Mouse (Mus musculus) erythroid progenitor cell, adult 5-6 weeks (primary cell): ENCODE data around the gene Olfr329-ps. TPM values are rescaled to one million over a fixed set of nuclear protein-coding genes. Genes with fewer than 3 reads are reported as not detected.
"Not testable (repeated sequence)": the region's sequence is repeated elsewhere in the genome, so short reads cannot be mapped to it uniquely, and the experiment has no call there.

Experiments used
- ATAC-seq: replicated peaks from 2 replicates; pipeline ENCODE4 v1.8.0; 2016; ENCODE audit warnings: moderate number of reproducible peaks, mild to moderate bottlenecking, moderate TSS enrichment, inconsistent platforms; ENCODE audit not compliant: poor library complexity, low FRiP score, severe bottlenecking
- total RNA-seq, 2 experiments: library from RNA; stranded (forward) in 1 of 2; stranded (reverse) in 1 of 2; fragments of 150-400 nt in 1 of 2; fragments of 186-747, 209-891 nt in 1 of 2; gene quantifications; 2 replicates each; pipeline versions ENCODE4 v1.2.3 to v1.2.4; 2015 to 2017; ENCODE audit warnings: low replicate concordance in 2 of 2

The Olfr329-ps gene
- total RNA-seq (2015; ENCODE audit: low replicate concordance) = not detected in 2 replicates
- not detected in 2 replicates for total RNA-seq (2017; ENCODE audit: low replicate concordance)

DNA sequence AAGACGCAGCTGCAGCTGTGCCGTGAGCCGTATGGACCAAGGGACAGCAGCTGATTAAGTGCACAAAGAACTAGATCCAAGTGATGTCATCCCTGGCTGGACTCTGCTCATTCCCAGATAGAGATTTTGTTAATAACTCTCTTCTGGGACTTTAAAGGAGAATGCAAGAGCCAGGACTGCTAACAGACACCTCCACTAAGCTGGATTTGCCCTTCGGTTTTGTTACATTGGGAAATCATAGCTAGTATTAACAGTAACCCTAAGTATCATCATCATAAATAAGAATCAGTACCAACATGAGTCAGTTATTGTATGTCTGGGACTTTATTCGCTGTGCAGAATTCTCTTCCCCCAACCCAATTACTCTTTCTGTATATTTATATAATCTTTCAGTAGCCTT, at the start of gene Olfr329-ps:
Gene Olfr329-ps, minus strand, starts transcription at position 101 of the 400 bp plus-strand sequence.
- ATAC-seq = no peak

DNA sequence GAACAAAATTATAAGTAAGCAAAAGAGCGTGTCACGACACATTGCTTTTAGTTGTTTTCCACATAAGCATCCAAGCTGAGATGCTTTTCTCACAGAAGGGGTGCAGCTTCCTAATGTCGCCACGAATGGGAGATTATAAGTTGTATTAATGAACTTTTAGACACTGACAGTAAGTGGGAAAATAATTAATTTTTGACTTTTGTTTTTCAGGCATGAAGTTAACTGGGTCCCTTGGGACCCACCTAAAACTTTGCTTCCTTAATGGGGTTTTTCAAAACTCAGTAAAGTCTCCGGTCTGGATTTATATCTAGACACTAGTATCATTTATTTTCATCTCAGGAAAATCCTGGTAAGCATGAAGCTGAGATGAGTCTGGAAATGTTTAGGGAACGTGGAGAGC, 48.6 kb upstream of the Olfr329-ps start, which contains the start of gene Olfr324:
Gene Olfr324, plus strand, starts transcription at position 301 of the 400 bp plus-strand sequence.
- no peak for ATAC-seq

DNA sequence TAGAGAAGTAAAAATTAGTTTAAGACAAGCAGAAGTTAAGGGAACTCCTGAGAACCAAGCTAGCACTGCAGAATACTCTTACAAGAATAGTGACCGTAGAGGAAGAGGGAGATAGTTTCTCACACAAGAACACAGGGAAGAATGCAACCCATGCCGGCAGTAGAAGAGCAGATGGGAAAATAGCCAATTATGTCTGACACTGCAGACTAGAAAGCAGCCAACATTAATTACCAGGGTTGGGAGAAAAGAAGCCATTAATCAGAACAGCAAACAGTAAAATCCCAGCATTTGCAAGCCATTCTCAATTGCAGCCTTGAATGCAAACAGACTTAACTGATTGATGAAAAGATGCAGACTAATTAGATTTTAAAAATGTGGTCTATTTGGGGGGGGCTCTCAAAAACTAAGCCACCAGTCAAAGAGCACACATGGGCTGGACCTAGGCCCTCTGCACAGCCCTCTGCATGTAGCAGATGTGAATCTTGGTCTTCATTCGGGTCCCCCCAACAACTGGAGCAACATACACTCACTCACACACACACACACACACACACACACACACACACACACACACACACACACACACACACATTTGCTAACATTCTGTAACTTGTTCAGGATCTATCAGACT, 42.5 kb upstream of the Olfr329-ps start:
- ATAC-seq = no peak

DNA sequence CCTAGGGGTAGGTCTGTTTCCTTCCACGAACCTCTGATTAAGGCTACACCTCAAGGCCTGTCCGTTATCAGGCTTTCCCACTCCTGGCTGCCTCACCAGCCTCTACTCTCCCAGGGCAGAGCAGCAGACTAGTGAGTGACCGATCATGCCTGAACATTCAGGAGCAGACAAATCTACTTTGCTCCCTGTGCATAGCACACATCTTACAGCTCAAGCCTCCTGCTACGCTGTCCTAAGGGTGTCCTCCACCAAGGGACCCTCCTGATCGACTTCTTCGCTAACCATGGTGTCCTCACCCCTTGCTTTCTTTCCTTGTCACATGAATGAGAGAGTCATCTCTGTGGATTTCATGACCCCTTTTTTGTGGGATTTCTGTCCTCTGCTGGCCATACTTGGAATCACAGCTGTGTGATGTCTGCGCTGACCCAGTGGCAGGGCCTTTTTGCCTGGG, 41.7 kb upstream of the Olfr329-ps start:
- ATAC-seq = peak; percentile 97

DNA sequence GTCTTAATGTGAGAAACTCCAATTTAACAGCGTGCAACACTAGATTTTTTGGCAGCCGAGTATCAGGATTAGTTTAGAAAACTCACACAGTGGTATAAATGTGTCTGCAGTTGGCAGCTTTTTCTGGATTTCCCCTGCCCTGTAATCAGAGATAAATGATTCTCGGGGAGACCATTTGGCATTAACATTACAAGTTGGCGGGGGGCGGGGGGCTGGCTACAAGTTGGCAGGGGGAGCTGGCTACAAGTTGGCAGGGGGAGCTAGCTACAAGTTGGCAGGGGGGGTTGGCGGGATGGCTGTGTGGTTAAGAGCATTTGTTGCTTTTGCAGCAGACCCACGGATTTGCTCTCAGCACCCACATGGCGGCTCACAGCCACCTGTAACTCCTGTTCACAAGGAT, 32.4 kb upstream of the Olfr329-ps start:
- no peak for ATAC-seq

DNA sequence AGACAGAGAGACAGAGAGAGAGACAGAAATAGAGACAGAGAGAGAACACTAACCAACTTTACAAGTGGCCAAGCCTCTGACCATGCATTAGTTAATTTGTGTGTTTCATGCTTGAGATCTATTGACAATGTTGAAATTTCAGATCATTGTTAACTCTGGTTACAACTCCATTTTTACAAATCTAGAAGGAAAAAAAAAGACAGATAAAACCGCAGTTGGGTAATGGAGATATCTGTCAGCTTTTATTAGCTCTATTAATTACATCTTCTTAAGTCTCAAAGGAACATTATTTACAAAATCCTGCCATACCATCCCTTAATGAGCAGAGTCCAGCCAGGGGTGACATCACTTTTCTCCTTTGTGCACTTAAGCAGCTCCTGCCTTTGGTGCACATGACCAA, 31.2 kb upstream of the Olfr329-ps start, which contains the start of gene Olfr325:
Gene Olfr325, plus strand, starts transcription at position 301 of the 400 bp plus-strand sequence.
- no peak for ATAC-seq

DNA sequence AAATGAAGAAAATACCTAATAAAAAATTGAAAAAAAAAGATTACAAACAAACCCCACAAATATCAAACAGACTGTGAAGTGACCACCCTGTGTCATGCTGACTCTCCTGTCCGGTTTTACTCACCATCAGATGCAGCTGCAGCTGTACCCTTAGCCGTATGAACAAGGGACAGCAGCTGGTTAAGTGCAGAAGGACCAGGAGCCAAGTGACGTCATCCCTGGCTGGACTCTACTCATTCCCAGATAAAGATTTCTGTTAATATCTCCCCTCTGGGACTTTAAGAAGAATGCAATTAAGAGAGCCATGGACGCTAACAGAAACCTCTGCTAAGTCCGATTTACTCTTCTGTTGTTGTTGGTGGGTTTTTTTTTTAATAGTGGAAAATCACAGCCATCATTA, 24.2 kb upstream of the Olfr329-ps start, which contains the start of gene Olfr224:
Gene Olfr224, minus strand, starts transcription at position 149 of the 400 bp plus-strand sequence.
- no peak for ATAC-seq

DNA sequence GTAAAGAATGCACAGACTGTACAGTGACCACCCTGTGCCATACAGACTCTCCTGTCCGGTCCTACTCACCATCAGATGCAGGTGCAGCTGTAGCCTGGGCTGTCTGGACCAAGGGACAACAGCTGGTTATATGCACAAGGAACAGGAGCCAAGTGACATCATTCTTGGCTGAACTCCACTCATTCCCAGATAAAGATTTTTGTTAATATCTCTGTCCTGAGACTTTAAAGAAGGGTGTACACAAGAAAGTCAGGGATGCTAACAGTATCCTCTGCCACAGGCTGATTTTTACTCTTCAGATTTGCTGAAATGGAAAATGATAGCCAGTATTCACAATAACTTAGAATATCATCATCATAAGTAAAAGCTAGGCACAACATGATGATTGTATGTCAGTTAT, 9.3 kb upstream of the Olfr329-ps start, which contains the start of gene Olfr328:
Gene Olfr328, minus strand, starts transcription at position 101 of the 400 bp plus-strand sequence.
- ATAC-seq = no peak

DNA sequence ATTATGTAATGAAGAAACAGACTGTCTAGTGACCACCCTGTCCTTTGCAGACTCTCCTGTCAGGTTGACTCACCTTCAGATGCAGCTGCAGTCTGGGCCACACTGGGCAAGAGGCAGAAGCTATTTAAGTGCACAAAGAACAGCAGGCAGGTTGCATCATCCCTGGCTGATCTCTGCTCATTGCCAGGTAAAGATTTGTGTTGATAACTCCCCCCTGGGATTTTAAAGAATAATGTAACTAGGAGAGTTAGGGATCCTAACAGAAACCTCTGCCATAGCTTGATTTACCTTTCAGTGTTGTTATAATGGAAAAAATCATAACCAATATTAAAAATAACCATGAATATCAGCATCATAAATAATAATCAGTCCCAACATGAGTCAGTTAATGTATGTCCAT, 11.5 kb downstream of the Olfr329-ps start, which contains the start of gene Olfr330:
Gene Olfr330, minus strand, starts transcription at position 101 of the 400 bp plus-strand sequence.
- ATAC-seq = not testable (repeated sequence)

DNA sequence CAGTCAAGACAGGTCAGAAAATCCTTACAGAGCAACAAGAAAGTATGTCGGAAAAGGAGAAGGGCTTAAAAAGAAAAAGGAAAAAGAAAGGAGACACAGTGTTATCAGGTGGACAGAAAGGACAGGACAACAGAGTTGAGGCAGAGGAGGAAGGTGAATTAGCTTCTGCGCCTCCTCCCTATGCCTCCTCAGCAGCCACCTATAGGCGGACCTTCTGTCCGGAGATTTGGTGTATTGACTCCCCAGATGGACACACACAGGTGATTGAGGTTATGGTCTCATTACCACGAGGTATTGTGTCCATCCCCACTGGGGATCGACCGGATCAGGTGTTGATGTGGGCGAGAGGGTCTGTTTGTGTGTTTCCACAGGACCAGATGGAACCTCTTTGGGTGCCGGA, 26.5 kb downstream of the Olfr329-ps start:
- ATAC-seq = not testable (repeated sequence)

DNA sequence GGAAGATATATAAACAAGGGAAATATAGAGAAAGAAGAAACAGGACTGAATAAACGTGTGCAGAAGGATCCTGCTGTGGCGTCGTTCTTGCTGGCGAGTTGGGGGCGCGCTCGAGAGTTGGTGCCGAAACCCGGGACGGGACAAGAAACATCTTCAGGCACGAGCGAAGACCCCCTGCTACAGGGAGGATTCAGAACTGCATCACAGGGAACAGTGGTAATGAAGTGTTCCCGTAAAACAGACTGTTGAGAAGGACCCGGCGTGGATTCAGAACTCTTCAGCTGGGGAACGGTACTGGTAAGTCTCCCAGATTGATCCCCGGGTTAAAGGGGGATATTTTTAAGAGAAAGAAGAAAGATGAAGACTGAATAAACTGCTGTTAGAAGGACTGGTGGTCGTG, 27.3 kb downstream of the Olfr329-ps start:
- not testable (repeated sequence) for ATAC-seq

DNA sequence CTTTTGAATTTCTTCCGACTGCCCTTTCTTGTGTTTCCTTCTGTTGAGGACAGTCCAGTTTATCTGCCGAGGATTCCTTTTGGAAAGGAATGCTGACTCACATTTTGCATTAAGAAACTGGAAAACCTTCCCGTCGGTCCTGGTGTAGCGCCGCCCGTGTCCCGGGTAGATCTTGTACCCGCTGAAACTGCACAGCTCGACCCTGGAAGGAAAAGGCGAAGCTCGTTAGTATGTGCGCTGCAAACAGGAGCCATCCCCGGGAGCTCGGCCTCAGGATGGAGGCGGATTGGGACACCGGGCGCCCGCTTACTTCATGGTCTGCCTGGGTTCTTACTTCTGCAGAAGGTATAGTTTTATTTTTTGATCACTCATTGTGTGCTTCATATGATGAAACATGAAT, 37.2 kb downstream of the Olfr329-ps start:
- peak; percentile 68; the same call in 1 of the 2 replicates for ATAC-seq

DNA sequence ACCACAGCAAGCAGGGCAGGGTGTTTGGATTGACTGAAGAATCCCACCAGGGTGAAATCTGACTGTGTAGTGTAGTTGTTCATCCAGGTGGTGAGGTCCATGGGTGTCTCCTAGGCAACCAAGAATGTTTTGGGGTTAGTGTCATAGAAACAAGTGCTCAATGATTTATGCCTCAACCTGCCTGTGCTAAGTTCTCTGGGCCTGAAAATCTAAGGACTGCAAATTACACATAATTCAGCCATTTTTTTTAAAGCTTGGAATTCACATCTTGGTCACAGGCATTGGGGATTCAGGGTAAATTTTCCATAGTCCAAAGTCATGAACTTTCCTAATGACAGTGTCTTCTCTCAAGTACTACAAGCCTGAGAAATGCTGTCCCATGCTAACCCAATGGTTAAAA, 43.8 kb downstream of the Olfr329-ps start, which contains the start of gene Olfr331:
Gene Olfr331, minus strand, starts transcription at position 101 of the 400 bp plus-strand sequence.
- ATAC-seq = not testable (repeated sequence)

DNA sequence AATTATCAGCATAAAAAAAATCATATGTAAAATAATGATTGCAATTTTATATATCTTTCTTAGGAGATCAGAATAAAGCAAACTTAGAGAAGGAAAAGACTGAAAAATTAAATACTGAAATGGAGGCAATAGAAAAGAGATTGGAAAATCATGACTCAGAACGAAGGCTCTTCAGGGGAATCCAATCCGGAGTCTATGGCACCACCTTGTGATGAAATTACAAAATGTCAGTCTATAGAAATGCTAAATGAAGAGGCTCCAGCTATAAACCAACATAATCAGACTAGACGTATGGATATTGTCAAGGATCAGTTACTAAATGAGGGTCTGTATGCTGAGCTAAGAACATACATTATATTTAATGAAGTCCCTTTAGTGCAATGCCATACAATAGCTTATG, 46.9 kb downstream of the Olfr329-ps start:
- ATAC-seq = no peak

DNA sequence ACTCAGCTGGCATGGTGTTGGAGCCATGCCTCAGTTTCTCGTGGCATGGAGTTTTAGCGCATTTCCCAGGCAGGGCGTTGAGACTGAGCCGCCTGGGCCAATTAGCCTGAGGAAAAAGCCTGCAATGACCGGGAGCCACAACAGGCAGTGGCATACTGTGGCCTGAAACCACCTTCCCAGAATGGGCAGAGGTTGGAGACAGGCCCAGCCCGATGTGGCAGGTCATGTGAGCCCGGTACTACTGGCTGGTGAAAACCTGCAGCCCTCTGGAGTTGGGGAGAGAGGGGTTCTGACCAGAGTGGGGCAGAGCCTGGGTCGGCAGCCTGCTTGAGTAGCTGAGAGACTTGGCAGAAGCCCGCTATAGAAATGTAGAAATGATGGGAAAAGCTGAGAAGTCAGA, 47.5 kb downstream of the Olfr329-ps start:
- ATAC-seq = no peak

DNA sequence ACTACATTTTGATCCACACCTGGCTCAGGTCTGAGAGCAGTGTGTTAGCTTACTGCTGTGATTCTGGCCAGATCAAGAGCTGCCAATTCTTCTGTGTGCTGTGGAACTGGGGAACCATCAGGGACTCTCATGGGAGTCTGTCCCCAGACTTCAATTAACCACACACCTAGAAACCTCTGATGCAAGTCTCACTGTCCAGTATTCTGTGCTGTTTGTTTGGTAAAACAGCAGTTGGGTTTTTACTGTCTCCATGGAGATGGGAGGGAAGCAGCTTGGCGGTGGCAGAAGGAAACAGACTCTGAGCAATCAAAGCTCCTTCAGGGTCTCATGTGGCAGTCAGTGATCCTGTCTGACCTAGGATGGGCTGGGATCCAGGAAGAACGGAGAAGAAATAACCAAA, 53.8 kb downstream of the Olfr329-ps start, which contains the start of gene Olfr332:
Gene Olfr332, minus strand, starts transcription at position 101 of the 400 bp plus-strand sequence.
- no peak for ATAC-seq

Other genes with a start within 250 kb of the Olfr329-ps start
- 4.6 and 17.7 TPM in 2 replicates for gene Zfp692, start 239.4 kb downstream of the Olfr329-ps start, total RNA-seq (2015; ENCODE audit: low replicate concordance)
- gene Zfp692, start 239.4 kb downstream of the Olfr329-ps start, total RNA-seq (2017; ENCODE audit: low replicate concordance) = 17.1 and 19.1 TPM in 2 replicates
- 75.3 and 80.5 TPM in 2 replicates for gene Zfp672, start 216.1 kb downstream of the Olfr329-ps start, total RNA-seq (2015; ENCODE audit: low replicate concordance)
- 27.6 and 39.9 TPM in 2 replicates for gene Zfp672, start 216.1 kb downstream of the Olfr329-ps start, total RNA-seq (2017; ENCODE audit: low replicate concordance)
- 10.5 and 13.3 TPM in 2 replicates for gene Sh3bp5l, start 215.7 kb downstream of the Olfr329-ps start, total RNA-seq (2015; ENCODE audit: low replicate concordance)
- 19.8 and 118 TPM in 2 replicates for gene Sh3bp5l, start 215.7 kb downstream of the Olfr329-ps start, total RNA-seq (2017; ENCODE audit: low replicate concordance)
- gene Lypd8, start 167.4 kb downstream of the Olfr329-ps start, total RNA-seq (2015; ENCODE audit: low replicate concordance) = not detected in 2 replicates
- gene Lypd8, start 167.4 kb downstream of the Olfr329-ps start, total RNA-seq (2017; ENCODE audit: low replicate concordance) = not detected in 2 replicates
- gene 1810065E05Rik, start 125.3 kb downstream of the Olfr329-ps start, total RNA-seq (2015; ENCODE audit: low replicate concordance) = not detected in 2 replicates
- gene 1810065E05Rik, start 125.3 kb downstream of the Olfr329-ps start, total RNA-seq (2017; ENCODE audit: low replicate concordance) = not detected in 2 replicates
- not detected in 2 replicates for gene Gm12253, start 113.9 kb downstream of the Olfr329-ps start, total RNA-seq (2015; ENCODE audit: low replicate concordance)
- not detected in 2 replicates for gene Gm12253, start 113.9 kb downstream of the Olfr329-ps start, total RNA-seq (2017; ENCODE audit: low replicate concordance)
- gene Lypd9, start 93.5 kb downstream of the Olfr329-ps start, total RNA-seq (2015; ENCODE audit: low replicate concordance) = not detected in 2 replicates
- gene Lypd9, start 93.5 kb downstream of the Olfr329-ps start, total RNA-seq (2017; ENCODE audit: low replicate concordance) = not detected in 2 replicates
- gene Olfr30, start 84.2 kb downstream of the Olfr329-ps start, total RNA-seq (2015; ENCODE audit: low replicate concordance) = not detected in 2 replicates
- gene Olfr30, start 84.2 kb downstream of the Olfr329-ps start, total RNA-seq (2017; ENCODE audit: low replicate concordance) = not detected in 2 replicates
- gene Olfr332, start 53.9 kb downstream of the Olfr329-ps start, total RNA-seq (2015; ENCODE audit: low replicate concordance) = not detected in 2 replicates
- gene Olfr332, start 53.9 kb downstream of the Olfr329-ps start, total RNA-seq (2017; ENCODE audit: low replicate concordance) = not detected in 2 replicates
- gene Olfr331, start 43.9 kb downstream of the Olfr329-ps start, total RNA-seq (2015; ENCODE audit: low replicate concordance) = not detected in 2 replicates
- not detected in 2 replicates for gene Olfr331, start 43.9 kb downstream of the Olfr329-ps start, total RNA-seq (2017; ENCODE audit: low replicate concordance)
- gene Olfr330, start 11.6 kb downstream of the Olfr329-ps start, total RNA-seq (2015; ENCODE audit: low replicate concordance) = not detected in 2 replicates
- gene Olfr330, start 11.6 kb downstream of the Olfr329-ps start, total RNA-seq (2017; ENCODE audit: low replicate concordance) = not detected in 2 replicates
- gene Olfr328, start 9.2 kb upstream of the Olfr329-ps start, total RNA-seq (2015; ENCODE audit: low replicate concordance) = not detected in 2 replicates
- gene Olfr328, start 9.2 kb upstream of the Olfr329-ps start, total RNA-seq (2017; ENCODE audit: low replicate concordance) = not detected in 2 replicates
- gene Olfr224, start 24.1 kb upstream of the Olfr329-ps start, total RNA-seq (2015; ENCODE audit: low replicate concordance) = not detected in 2 replicates
- not detected in 2 replicates for gene Olfr224, start 24.1 kb upstream of the Olfr329-ps start, total RNA-seq (2017; ENCODE audit: low replicate concordance)
- not detected in 2 replicates for gene Olfr325, start 31.3 kb upstream of the Olfr329-ps start, total RNA-seq (2015; ENCODE audit: low replicate concordance)
- gene Olfr325, start 31.3 kb upstream of the Olfr329-ps start, total RNA-seq (2017; ENCODE audit: low replicate concordance) = not detected in 2 replicates
- not detected in 2 replicates for gene Olfr324, start 48.7 kb upstream of the Olfr329-ps start, total RNA-seq (2015; ENCODE audit: low replicate concordance)
- not detected in 2 replicates for gene Olfr324, start 48.7 kb upstream of the Olfr329-ps start, total RNA-seq (2017; ENCODE audit: low replicate concordance)
- gene 2210407C18Rik, start 69.7 kb upstream of the Olfr329-ps start, total RNA-seq (2015; ENCODE audit: low replicate concordance) = not detected in 2 replicates
- not detected in 2 replicates for gene 2210407C18Rik, start 69.7 kb upstream of the Olfr329-ps start, total RNA-seq (2017; ENCODE audit: low replicate concordance)
- not detected in 2 replicates for gene Olfr323, start 84.1 kb upstream of the Olfr329-ps start, total RNA-seq (2015; ENCODE audit: low replicate concordance)
- gene Olfr323, start 84.1 kb upstream of the Olfr329-ps start, total RNA-seq (2017; ENCODE audit: low replicate concordance) = not detected in 2 replicates
- gene Trim58, start 94.0 kb upstream of the Olfr329-ps start, total RNA-seq (2015; ENCODE audit: low replicate concordance) = 56.9 and 65.4 TPM in 2 replicates
- 45.0 and 61.1 TPM in 2 replicates for gene Trim58, start 94.0 kb upstream of the Olfr329-ps start, total RNA-seq (2017; ENCODE audit: low replicate concordance)
- gene Olfr322, start 112.4 kb upstream of the Olfr329-ps start, total RNA-seq (2015; ENCODE audit: low replicate concordance) = 0.42 TPM in 1 of 2 replicates, not detected in the other
- 0.77 and 1.9 TPM in 2 replicates for gene Olfr322, start 112.4 kb upstream of the Olfr329-ps start, total RNA-seq (2017; ENCODE audit: low replicate concordance)
- gene Olfr320, start 134.7 kb upstream of the Olfr329-ps start, total RNA-seq (2015; ENCODE audit: low replicate concordance) = not detected in 2 replicates
- gene Olfr320, start 134.7 kb upstream of the Olfr329-ps start, total RNA-seq (2017; ENCODE audit: low replicate concordance) = not detected in 2 replicates
- not detected in 2 replicates for gene Olfr319, start 152.7 kb upstream of the Olfr329-ps start, total RNA-seq (2015; ENCODE audit: low replicate concordance)
- gene Olfr319, start 152.7 kb upstream of the Olfr329-ps start, total RNA-seq (2017; ENCODE audit: low replicate concordance) = not detected in 2 replicates
- gene Olfr318, start 177.6 kb upstream of the Olfr329-ps start, total RNA-seq (2015; ENCODE audit: low replicate concordance) = not detected in 2 replicates
- gene Olfr318, start 177.6 kb upstream of the Olfr329-ps start, total RNA-seq (2017; ENCODE audit: low replicate concordance) = not detected in 2 replicates
- not detected in 2 replicates for gene Olfr317, start 192.8 kb upstream of the Olfr329-ps start, total RNA-seq (2015; ENCODE audit: low replicate concordance)
- not detected in 2 replicates for gene Olfr317, start 192.8 kb upstream of the Olfr329-ps start, total RNA-seq (2017; ENCODE audit: low replicate concordance)
- not detected in 2 replicates for gene Olfr316, start 206.3 kb upstream of the Olfr329-ps start, total RNA-seq (2015; ENCODE audit: low replicate concordance)
- gene Olfr316, start 206.3 kb upstream of the Olfr329-ps start, total RNA-seq (2017; ENCODE audit: low replicate concordance) = not detected in 2 replicates
- not detected in 2 replicates for gene Olfr315, start 226.8 kb upstream of the Olfr329-ps start, total RNA-seq (2015; ENCODE audit: low replicate concordance)
- gene Olfr315, start 226.8 kb upstream of the Olfr329-ps start, total RNA-seq (2017; ENCODE audit: low replicate concordance) = not detected in 2 replicates
- not detected in 2 replicates for gene Olfr314, start 236.5 kb upstream of the Olfr329-ps start, total RNA-seq (2015; ENCODE audit: low replicate concordance)
- not detected in 2 replicates for gene Olfr314, start 236.5 kb upstream of the Olfr329-ps start, total RNA-seq (2017; ENCODE audit: low replicate concordance)